Mouse (Mus musculus) bone marrow, adult 2 months (tissue): ENCODE results near the gene Ap1m2. TPM values are rescaled to one million over a fixed set of nuclear protein-coding genes. Genes with fewer than 3 reads are reported as not detected.

Experiments used
- H3K27ac ChIP-seq: fragments of 200-500 bp; 2 replicates; pipeline ENCODE4 v1.5.1; 2012; ENCODE audit warnings: low read depth, mild to moderate bottlenecking, control low read depth, inconsistent platforms, low read length; ENCODE audit not compliant: control insufficient read depth, poor library complexity, insufficient read depth
- H3K4me1 ChIP-seq: fragments of 200-500 bp; 2 replicates; pipeline ENCODE4 v1.6.1; 2011; ENCODE audit warnings: low read length; ENCODE audit not compliant: control insufficient read depth, insufficient read depth
- H3K4me3 ChIP-seq: fragments of 200-500 bp; replicated peaks from 2 replicates; pipeline ENCODE3; 2011; ENCODE audit warnings: mild to moderate bottlenecking, low read depth, low read length, control low read depth; ENCODE audit not compliant: control insufficient read depth
- CTCF ChIP-seq: fragments of 200-500 bp; IDR thresholded peaks from 2 replicates; pipeline ENCODE4 v1.5.1; 2011; ENCODE audit warnings: low read length, control low read depth; ENCODE audit not compliant: control insufficient read depth, insufficient read depth
- POLR2A ChIP-seq: fragments of 200-500 bp; IDR thresholded peaks from 2 replicates; pipeline ENCODE4 v1.6.1; 2011; ENCODE audit warnings: low read depth, mild to moderate bottlenecking, control low read depth, low read length, borderline replicate concordance; ENCODE audit not compliant: control insufficient read depth
- WGBS: fragments of 180-500 bp; shearing (Covaris S2); methylation state at CpG from one replicate; pipeline ENCODE4 v1.1.7; 2018; 5-methylcytosine and 5-hydroxymethylcytosine counted together
- polyA plus RNA-seq: library from polyadenylated mRNA; stranded (reverse); fragments of >200 nt; gene quantifications from 2 replicates; pipeline ENCODE4 v1.2.4, GENCODE M21; 2011; ENCODE audit warnings: low replicate concordance; ENCODE audit not compliant: missing spikeins, insufficient read depth, insufficient read length

The Ap1m2 gene
- polyA plus RNA-seq, 1 experiment = 1.8 TPM

- H3K4me3 ChIP-seq = no peak overlapping the region
- peaks cover 14% of the 10 kb centered on the region for H3K4me1 ChIP-seq
- peak overlapping the region; percentile 65 for H3K27ac ChIP-seq
- 32% methylated on average over 12 of the region's 12 CpGs for WGBS
- TF ChIP-seq POLR2A = no peak
Measured at GRCm38 (mm10) chr9:21331365-21332140, 19.4 kb upstream of the Ap1m2 start.

GRCm38 (mm10) chr9:21329699-21330289 lies 17.7 kb upstream of the Ap1m2 start:
- no peak for TF ChIP-seq POLR2A
- TF ChIP-seq CTCF = no peak
- Histone ChIP-seq H3K27ac (peak overlapping the region; percentile 8), H3K4me3 (no peak overlapping the region), H3K4me1 (peaks cover 17% of the 10 kb centered on the region)
- 82% methylated on average over 10 of the region's 10 CpGs for WGBS

GRCm38 (mm10) chr9:21329041-21329440 lies 16.9 kb upstream of the Ap1m2 start:
- TF ChIP-seq CTCF = no peak
- no peak for TF ChIP-seq POLR2A
- Histone ChIP-seq H3K4me1 (peaks cover 19% of the 10 kb centered on the region), H3K4me3 (no peak overlapping the region), H3K27ac (peak overlapping the region; percentile 75)
- WGBS = 41% methylated on average over 4 of the region's 5 CpGs

- 8% methylated on average over 3 of the region's 3 CpGs for WGBS
- Histone ChIP-seq H3K4me3 (peak overlapping the region; percentile 17), H3K4me1 (peaks cover 20% of the 10 kb centered on the region), H3K27ac (peak overlapping the region; percentile 83)
- no peak for TF ChIP-seq CTCF
- no peak for TF ChIP-seq POLR2A
Measured at GRCm38 (mm10) chr9:21328041-21328440, 15.9 kb upstream of the Ap1m2 start.

- TF ChIP-seq POLR2A (no peak), CTCF (no peak)
- Histone ChIP-seq H3K27ac (peak overlapping the region; percentile 75), H3K4me1 (peaks cover 19% of the 10 kb centered on the region), H3K4me3 (no peak overlapping the region)
- 4% methylated on average over 3 of the region's 3 CpGs for WGBS
Measured at GRCm38 (mm10) chr9:21327569-21327968, 15.4 kb upstream of the Ap1m2 start.

GRCm38 (mm10) chr9:21324269-21324668 lies 12.1 kb upstream of the Ap1m2 start:
- no peak for TF ChIP-seq POLR2A
- TF ChIP-seq CTCF = no peak

GRCm38 (mm10) chr9:21322917-21323297 lies 10.8 kb upstream of the Ap1m2 start:
- 65% methylated on average over 8 of the region's 8 CpGs for WGBS
- Histone ChIP-seq H3K4me1 (peaks cover 16% of the 10 kb centered on the region), H3K27ac (peak overlapping the region; percentile 38; the same call in 1 of the 2 replicates), H3K4me3 (peak overlapping the region; percentile 97)

More at GRCm38 (mm10) chr9:21324269-21324668, 12.1 kb upstream of the Ap1m2 start:
- WGBS = 69% methylated on average over 11 of the region's 11 CpGs
- Histone ChIP-seq H3K4me1 (peaks cover 18% of the 10 kb centered on the region), H3K27ac (no peak overlapping the region), H3K4me3 (no peak overlapping the region)

GRCm38 (mm10) chr9:21322211-21322916 lies 10.2 kb upstream of the Ap1m2 start:
- Histone ChIP-seq H3K4me3 (peak overlapping the region; percentile 97), H3K27ac (peak overlapping the region; percentile 85), H3K4me1 (peaks cover 13% of the 10 kb centered on the region)
- TF ChIP-seq POLR2A (no peak), CTCF (no peak)
- WGBS = 33% methylated on average over 19 of the region's 19 CpGs

- peaks cover 14% of the 10 kb centered on the region; the same call in 1 of the 2 replicates for H3K4me1 ChIP-seq
- H3K4me3 ChIP-seq = peak overlapping the region; percentile 97
- TF ChIP-seq POLR2A (no peak), CTCF (no peak)
- H3K27ac ChIP-seq = peak overlapping the region; percentile 85
- 0% methylated on average over 6 of the region's 6 CpGs for WGBS
Measured at GRCm38 (mm10) chr9:21321513-21321835, 9.3 kb upstream of the Ap1m2 start.
